Mouse (Mus musculus) CH12F3 (cell line): ENCODE results near the gene Sf3b3.
"Not testable (repeated sequence)": the region's sequence is repeated elsewhere in the genome, so short reads cannot be mapped to it uniquely, and the experiment has no call there.

Experiments
- in situ Hi-C: fragments of 300-500 bp; cut with MboI; formaldehyde crosslinking; loops from 2 replicates; pipeline ENCODE4 v1.14.3; 2020; ENCODE audit warnings: low sequenced_read_pairs

Gene Sf3b3

DNA sequence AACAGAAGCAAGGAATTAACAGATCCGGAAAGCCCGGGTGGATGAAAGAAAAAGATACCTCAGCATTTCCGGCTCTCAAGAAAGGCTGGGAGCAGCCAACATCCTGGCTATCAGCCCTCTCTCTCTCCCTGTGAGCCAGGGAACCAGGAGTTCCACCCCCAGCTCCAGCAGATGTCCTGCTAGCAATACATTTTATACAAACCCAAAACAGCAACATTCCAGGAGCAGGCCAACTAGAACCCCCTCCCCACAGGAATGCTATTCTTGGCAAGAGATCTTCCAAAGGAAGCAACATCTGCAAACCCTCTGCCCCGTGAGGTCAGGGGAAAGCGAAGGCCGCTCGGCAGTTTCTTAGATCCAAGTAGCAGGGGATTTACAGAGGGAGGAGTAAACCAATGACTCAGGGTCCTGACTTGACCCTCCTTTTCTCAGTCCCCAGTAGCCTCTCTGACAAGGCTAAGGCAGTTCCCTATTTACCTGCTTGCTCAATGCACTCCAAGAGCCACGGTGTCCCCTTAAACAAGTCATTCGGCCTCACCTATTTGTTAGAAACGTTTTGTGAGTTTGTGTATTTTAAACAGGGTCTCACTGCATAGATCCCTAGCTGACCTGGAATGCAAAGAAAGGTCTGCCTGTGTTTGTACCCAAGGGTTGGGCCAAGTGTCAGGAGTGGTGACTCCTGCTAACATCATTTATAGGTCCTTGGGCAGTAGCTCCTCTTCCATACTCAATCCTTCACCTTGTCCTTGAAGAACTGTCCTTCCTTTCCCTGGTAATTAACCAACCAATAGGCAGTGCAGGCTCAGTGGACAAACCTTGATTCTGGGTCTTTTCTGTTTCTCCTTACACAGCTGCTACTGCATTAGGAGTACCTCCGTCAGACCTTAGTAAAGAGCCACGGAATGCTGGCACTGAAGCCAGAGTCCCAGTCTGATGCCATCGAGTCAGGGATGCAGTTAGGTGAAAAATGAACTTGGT lies 37.8 kb downstream of the Sf3b3 start:
- in situ Hi-C loops, result no loop called here

DNA sequence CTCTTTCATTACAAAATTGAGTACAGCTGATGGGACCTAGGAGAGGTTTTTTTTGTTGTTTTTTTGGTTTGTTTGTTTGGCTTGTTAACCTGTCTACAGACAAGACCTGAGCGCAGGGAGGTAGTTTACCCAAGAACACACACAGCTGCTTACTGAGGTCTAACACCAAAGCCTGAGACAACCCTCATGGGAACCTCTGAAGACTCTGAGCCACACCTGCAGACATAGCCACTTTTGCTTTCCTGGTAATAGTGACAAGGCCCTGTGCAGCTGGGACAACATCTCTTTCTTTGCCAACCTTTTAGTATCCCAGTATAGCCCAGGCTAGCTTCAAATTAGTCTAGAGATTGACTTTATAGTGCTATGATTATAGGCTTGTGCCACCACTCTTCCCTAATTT lies 40.4 kb downstream of the Sf3b3 start:
- in situ Hi-C loops, result no loop called here

DNA sequence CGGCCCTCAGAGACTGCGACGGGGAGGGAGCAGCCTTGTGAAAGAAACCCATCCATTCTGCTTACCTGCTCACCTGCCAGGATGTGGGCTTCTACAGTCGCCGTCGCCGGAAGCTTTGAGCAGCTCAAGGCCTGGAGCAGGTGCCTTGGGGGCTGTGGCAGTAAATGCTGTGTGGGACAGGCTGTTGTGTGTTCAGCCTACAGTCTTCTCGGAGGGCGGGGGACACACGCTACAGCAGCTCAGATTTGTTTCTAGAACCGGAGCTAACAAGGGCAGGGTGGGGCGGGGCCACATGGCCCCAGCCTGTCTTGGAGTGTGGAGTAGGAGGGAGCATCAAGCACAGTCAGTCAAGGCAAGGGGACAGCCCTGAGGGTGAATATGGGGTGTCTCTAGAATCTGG lies 40.9 kb downstream of the Sf3b3 start, which contains the start of gene Il34:
Gene Il34, minus strand, starts transcription at position 256 of the 400 bp plus-strand sequence.
- in situ Hi-C loops, result no loop called here

DNA sequence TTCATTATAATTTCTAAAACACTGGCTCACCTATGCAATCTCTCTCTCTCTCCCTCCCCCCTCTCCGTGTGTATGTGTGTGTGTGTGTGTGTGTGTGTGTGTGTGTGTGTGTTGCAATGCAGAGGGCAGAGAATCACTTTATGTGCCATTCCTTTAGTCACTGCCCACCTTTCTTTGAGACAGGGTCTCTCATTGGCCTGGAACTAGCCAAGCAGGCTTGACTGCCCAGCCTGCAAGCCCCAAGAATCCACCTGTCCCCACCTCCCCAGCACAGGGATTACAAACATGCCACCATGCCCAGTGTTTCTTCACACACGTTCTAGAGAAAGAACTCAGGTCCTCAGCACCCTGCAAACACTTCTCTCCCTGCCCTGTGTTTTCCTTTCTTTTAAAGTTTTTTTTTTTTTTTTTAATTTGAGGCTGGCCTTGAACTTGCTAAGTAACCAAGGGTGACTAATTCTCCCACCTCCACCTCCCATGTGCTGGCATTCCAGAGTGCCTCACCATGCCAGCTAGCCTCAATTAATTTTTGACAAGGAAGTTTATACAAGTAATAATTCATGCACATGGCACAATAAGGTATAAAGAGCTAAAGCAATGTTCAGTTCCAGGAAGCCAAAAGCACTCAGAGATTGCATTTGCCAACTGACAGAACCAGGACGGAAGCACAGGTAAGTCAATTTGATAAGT lies 41.6 kb downstream of the Sf3b3 start:
- in situ Hi-C loops, result no loop called here

DNA sequence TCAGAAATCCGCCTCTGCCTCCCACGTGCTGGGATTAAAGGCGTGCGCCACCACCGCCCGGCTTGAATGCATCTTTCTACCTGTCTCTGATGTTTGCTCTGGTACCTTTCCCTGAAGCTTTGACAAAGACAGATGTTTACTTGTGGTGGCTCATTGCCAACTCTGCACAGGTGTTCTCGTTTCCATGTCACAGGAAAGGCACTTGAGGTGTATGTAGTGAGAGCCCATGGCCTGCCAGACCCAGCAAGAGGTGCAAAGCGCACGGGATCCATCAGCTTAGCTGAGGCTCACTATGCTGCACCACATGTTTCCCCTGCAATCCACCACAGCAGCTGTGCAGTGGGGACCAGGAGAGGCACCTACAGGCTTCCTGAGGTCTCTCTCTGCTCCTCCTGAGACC lies 42.7 kb downstream of the Sf3b3 start:
- in situ Hi-C loops, result no loop called here

DNA sequence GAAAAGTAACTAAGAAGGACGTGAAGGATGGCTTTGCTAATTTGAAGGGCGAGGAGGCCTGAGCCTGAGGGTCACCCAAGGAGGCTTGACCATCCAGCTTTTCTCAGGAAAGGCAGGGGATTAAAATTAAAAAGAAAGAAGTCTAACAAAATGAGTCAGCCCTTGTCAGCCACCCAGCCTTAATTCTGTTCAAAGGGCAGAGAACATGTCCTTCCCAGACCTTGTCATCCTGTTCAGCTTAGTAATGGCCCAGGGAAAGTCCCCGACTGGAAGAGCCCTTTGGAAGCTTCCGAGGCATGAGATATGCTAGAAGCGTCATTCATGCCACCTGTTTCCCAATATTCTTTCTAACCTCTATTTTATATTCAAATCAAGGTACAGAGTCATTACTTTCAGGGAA lies 43.6 kb downstream of the Sf3b3 start:
- in situ Hi-C loops, result no loop called here

DNA sequence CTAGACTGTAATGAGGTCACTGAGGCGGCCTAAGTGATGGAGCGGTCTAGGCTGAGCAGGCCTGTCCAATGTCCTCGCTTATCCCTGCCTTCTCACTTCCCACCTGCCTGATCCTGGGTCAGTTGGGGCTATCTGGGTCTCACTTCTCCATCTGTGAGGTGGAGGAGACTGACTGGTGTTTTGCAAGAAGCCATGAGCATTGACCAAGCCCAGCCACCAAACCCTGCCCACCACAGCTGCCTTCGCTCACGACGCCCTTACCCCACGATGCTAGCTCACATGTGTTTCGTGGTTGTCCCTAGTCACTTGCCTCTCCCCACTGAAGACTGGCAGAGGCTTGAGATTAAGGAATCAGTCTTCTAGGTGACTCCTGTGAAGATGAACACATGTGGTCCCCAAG lies 49.5 kb downstream of the Sf3b3 start:
- in situ Hi-C loops, result no loop called here

DNA sequence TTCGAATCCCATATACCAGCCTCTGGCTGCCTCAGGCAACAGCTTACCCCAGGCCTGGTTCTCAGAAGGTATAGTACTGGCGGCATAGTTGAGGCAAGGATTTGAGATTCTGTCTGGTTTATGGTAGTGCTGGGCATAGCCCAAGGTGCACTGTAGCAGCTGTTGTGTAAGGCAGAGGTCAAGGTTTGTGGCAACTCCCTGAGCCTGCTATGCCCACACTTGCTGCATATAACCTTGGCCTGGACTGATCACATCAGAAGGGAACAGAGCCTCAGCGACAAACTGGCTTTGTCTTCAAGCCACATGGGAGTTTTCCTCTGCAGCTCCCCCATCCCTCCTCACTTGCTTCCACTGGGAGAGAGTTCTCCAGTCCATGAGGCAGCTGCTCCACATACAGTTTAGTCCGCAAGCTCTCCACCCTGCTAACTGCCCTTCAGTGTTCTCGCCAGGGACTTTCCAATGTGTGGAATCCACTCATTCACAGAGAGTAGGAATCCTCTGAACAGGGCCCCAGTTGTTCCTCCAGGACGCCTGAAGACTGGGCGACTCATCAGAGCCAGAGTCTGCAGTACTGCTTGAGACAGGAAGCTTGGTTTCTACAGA lies 52.1 kb downstream of the Sf3b3 start:
- in situ Hi-C loops, result no loop called here

DNA sequence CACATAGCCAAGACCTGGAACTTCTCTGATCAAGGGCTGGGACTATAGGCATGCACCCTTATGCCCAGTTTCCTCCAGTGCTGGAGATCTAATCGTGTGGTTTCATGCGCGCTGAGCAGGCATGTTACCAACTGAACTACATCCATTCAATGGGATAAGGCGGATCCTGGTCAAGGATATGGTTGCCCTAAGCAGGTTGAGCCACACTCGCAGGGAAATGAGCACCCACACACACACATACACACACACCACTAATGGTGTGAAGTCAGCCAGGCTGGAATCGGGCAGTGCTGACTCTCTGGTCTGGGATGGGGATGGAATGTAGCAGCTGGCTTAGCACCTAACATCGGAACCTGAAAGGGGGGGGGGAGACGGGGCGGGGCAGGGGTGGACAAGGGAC lies 52.7 kb downstream of the Sf3b3 start:
- in situ Hi-C loops, result no loop called here

DNA sequence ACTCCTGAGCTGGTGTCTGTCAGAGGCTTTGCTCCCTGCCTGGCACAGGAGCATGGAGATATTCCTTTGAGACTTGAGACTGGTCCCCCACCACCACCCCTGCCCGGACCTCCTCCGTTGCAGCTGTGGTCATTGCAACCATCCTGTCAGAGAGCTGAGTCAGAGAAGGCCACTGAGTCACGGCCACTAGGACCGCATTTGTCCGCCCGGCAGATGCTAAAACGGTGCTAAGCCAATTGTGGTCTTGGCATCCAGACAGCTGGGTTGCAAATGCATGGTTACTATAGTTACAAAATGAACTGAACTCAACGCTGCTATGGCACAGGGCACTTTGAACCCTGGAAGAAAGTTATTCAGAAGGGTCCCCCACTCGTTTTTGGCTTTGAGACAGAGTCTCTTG lies 53.1 kb downstream of the Sf3b3 start:
- in situ Hi-C loops, result no loop called here

DNA sequence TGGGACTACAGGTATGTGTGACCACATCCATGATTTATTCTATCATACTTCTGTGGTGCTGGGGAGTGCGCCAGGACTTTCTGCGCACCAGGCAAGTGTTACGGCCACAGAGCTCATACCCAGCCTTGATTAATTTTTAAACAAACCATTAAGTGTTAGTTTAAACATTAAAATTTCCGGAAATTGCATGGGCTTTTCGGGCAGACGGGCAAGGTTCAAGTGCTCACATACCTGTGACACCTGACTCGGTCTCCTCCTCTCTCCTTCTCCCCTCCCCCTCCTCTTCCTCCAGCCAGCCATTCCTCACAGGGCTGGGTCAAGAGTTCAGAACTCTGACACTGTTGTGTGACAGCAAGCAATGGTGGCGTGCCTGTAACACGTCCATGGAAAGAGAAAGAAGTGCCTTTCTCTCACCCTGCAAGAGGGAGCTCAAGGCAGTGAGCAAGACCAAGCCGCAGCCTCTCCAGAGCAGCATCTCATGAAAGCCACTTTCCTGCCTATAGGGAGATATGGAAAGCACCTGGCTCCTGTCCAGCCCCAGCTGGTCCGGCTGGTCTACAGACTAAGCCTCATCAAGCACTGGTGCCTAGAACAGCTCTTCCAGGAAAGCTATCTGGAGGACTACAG lies 53.9 kb downstream of the Sf3b3 start:
- in situ Hi-C loops, result no loop called here

DNA sequence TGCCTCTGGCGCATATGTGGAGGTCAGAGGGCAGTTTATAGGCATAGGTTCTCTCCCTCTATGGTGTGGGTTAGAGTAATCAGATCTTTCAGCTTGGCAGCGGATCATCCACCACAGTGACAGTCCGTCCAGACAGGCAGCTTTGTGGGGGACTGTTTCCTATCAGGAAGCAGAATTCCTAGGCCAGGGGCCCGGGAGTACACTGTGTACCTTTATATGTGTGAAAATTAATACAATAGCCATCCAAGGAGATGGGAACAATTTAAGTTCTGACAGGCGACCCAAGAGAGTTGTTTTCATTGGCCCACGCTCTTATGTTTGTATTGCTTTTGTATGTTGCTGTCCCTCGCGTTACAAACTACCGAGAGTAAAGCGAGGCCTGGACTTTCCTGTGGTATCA lies 55.4 kb downstream of the Sf3b3 start:
- in situ Hi-C loops, result no loop called here

DNA sequence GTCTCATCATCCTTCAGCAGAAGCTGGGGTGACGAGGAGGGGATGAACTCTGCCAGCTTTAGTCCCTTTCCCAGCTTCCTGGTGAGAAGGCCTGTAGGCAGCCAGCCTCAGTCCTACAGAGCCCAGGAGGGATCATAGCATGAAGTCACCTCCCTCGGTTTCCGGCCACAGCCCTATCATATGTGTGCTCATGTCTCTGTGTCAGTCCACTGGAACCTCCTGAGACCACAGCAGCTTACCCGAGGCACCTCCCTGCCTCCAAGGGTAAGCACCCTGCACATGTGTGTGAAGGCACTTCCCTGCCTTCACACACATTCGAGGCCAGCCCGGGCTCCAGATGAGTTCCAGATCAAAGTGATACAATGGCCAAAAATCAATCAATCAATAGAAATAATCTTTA lies 56.3 kb downstream of the Sf3b3 start:
- in situ Hi-C loops, result no loop called here

DNA sequence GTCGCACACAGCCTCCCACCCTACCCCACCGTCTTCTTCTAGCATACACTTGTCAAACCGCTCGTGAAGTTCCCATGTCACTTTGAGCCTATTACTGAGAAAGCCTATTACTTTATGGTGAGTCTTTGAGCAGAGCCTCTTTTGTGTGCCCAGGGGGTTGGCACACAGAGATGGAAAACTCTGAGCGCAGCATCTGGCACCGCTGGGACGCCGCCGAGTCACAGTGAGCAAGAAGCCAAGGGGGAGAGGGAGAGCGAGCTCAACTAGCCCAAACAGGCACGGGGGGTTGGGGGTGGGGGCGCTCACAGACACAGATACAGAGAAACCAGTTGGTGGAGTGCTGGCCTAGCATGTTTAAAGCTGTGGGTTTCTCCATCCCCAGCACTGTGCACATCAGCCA lies 57.0 kb downstream of the Sf3b3 start:
- in situ Hi-C loops, result no loop called here

DNA sequence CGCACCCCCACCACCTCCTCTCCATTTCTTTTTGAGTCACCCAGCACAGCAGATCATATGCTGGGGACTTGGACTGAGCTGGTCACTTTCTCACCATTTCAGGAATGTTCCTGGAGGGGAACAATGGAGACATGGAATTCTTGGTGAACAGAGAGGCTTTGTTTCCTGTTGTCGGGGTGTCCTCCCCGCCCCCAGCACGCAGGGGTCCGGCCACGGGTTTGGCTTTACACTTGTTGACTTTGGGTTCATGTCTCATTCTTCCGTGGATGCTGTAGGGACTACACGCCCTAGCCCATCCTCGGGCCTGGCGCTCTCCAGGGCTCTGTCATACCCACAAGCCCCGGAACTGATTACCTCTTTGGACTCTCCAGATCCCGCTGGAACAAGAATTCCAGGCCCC lies 57.6 kb downstream of the Sf3b3 start:
- in situ Hi-C loops, result no loop called here

DNA sequence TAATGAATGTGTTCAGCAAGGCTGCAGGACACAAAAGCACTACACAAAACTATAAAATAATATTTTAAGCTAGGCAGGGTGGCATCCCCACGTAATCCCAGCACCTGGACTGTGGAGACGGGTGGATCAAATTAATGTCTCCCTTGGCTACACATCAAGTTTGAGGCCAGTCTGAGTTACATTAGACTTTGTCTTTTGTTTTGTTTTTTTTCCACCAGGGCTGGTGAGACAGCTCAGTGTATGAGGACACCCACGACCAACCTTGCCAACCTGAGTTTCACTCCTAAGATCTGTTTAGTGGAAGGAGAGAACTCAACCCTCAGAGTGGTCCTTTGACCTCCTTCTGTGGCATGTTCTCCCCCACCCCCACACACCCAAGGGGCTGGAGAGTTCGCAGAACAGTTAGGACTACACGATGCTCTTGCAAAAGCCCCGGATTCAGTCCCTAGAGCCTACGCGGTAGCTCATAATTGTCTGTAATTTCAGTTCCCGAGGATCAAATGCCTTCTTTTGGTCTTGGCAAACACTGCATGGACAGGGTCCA lies 59.1 kb downstream of the Sf3b3 start:
- in situ Hi-C loops, result no loop called here

DNA sequence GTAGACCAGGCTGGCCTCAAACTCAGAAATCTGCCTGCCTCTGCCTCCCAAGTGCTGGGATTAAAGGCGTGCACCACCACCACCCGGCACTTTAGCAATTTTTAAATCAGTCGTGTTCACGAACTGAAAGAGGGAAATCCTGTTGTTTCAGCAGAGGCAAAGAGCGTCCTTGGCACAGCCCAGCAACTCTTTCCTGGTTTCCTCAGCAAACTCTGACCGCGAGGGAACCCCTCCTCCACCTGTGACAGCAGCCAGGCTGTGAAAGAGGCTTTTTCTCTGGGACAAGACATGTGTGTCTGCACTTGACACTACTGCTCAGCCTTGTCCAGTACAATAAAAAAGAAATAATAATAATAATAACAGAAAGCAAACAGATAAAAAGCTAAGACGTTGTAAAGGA lies 59.7 kb downstream of the Sf3b3 start:
- in situ Hi-C loops, result no loop called here

DNA sequence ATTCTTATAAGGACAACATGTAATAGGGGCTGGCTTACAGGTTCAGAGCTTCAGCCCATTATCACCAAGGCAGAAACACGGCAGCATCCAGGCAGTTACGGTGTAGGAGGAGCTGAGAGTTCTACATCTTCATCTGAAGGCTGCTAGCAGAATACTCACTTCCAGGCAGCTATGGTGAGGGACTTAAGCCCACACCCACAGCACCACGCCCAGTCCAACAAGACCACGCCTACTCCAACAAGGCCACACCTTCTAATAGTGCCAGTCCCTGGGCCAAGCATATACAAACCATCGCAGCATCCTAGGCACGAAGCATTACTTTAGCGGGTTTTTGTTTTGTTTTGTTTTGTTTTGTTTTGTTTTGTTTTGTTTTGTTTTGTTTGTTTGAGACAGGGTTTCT lies 60.1 kb downstream of the Sf3b3 start:
- in situ Hi-C loops, result not testable (repeated sequence)

DNA sequence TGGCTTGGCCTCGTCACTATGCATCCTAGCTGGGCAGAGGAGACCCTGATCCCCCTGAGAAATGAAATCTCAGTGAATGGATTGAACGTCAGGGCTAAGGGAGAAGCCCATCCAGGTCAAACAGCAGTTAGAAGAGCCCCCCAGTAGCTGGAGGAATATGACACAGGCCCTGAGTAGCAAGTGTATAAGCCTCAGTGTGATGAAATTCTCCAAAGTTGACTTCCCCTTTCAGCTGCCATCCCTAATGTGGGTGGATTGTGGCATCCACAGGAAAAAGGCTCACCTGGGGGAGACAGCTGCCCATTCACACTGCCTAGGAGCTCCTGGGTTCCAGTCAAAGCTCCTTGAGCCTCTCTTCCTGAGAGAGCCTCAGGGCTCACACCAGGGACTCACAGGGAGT lies 61.2 kb downstream of the Sf3b3 start:
- in situ Hi-C loops, result no loop called here

DNA sequence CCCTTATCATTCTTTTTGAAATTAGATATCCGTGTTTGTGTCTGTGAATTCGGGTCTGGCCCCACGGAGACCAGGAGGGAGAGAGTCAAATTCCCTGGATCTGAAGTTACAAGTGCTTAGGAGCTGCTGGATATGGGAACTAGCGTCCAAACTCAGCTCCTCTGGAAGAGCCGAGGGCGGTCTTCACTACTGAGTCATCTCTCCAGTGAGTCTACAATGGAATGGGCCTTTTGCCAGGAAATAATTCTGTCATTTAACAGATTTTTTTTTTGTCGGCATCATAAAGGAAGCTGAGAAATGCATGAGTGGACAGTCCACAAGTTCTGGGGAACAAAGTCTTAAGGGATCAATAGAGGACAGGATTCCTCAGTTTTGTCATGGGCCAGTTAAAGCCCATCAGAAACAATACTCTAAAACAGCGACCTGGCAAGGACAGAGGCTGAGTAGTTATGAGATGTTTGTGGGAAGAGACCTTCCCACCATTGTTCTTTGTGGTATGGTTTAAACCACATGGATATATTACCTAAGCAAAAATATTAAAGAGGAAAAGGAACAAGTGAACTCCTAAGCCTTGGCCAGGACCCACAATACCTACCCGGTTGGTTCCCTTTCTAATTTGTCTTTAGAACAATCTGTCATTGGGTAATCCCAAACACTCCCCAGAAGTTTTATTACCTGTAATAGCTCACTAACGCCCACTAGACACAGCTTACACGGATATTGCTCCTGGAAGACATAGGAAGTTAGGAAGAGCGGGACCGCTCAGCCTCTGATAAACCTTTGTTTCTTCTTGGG lies 66.5 kb downstream of the Sf3b3 start:
- in situ Hi-C loops, result no loop called here
